Mouse (Mus musculus) thymus, adult 2 months (tissue): ENCODE measurements at regions not wholly inside any gene's neighbourhood (a gene's known extent, or its start where the extent isn't known, plus 50 kb on each side); places are given as distances from the start of the nearest gene placed in this dataset.

Experiments
- CTCF ChIP-seq: fragments of 200-500 bp; IDR thresholded peaks from 2 replicates; pipeline ENCODE4 v1.5.1; 2012; ENCODE audit warnings: mild to moderate bottlenecking, control low read depth, low read length, moderate library complexity, borderline replicate concordance; ENCODE audit not compliant: control insufficient read depth, poor library complexity, insufficient read depth; ENCODE audit errors: extremely low read depth
- POLR2A ChIP-seq: fragments of 200-500 bp; IDR thresholded peaks from 2 replicates; pipeline ENCODE4 v1.6.1; 2012; ENCODE audit warnings: mild to moderate bottlenecking, low read length, control low read depth, moderate library complexity; ENCODE audit not compliant: control insufficient read depth, poor library complexity, insufficient read depth; ENCODE audit errors: extremely low read depth

GRCm38 (mm10) chr14:9318796-9319465 is 652.9 kb upstream of the 4930452B06Rik start:
- TF ChIP-seq CTCF (no peak), POLR2A (no peak)
